Mouse (Mus musculus): ENCODE data around the gene Mrpl37.

DNA sequence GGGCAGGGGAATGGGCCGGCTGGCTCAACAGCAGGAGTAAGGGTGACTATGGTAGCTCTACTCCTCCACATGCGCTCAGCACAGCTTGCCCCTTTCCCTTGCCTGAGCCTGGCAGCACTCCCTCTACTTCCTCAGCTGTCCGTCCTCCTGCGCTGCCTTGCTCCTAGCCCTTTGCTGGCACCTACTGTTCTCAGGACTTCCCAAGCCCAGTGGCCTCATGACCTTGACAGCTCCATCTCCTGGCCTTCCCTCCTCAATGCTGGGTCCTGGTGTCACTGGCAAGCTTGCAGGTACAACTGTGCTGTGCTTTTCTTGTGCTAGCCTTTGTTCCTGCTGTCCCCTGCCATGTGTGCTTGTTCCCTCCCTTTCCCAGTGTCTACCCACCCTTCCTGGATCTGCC is 16.5 kb upstream of the Mrpl37 start:
- TF ChIP-seq CTCF (IDR thresholded peaks at IDR 0.05; ENCODE audit: borderline replicate concordance, insufficient read depth, low read depth, low read length) (no peak), POLR2A (IDR thresholded peaks at IDR 0.05; ENCODE audit: borderline replicate concordance, insufficient read depth, low read length) (no peak)

Measured in cerebellum, adult 2 months (tissue).